Mouse (Mus musculus) G1E (cell line): ENCODE results near the gene Mef2b.

Experiments used
- CTCF ChIP-seq: IDR thresholded peaks from 2 replicates; pipeline ENCODE4 v1.5.1; 2012; ENCODE audit warnings: low read depth, low read length, inconsistent platforms, mixed read lengths
- GATA1 ChIP-seq: IDR thresholded peaks from 2 replicates; pipeline ENCODE4 v1.6.1; 2012; ENCODE audit warnings: borderline replicate concordance, low read length, inconsistent platforms, mixed read lengths
- TAL1 ChIP-seq: conservative IDR thresholded peaks from 2 replicates; pipeline ENCODE4 v1.6.1; 2012; ENCODE audit warnings: low read depth, low read length, inconsistent platforms, mixed read lengths

DNA sequence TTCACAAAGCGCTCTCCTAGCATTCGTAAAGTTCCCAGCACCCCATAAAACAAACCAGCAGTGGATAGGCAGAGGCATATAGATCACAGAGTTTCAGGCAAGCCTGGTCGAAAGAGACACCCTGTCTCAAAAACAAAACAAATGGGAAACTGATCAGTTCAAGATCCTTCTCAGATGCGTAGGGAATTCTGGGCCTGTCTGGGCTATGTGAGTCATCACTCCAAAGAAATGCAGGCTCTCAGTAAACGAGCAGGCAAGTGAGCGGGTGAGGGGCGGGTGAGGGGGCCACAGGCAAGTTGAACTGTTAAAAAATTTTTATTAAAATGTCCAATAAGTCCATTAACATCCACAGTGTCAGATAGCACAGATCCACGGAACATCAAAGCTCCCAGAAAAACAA lies 46.7 kb upstream of the Mef2b start:
- TF ChIP-seq CTCF (no peak), TAL1 (no peak), GATA1 (no peak)
